Mouse (Mus musculus) forebrain, embryonic 14.5 days (tissue): ENCODE measurements around the gene Itih2. TPM values are rescaled to one million over a fixed set of nuclear protein-coding genes. Genes with fewer than 3 reads are reported as not detected.

Experiments
- ATAC-seq: fragments of 200-750 bp; cut with Nextera tagmentation; 2 replicates; pipeline ENCODE4 v1.8.0; 2017; ENCODE audit warnings: mild to moderate bottlenecking, moderate library complexity
- DNase-seq: peaks from one replicate; pipeline ENCODE4 v3.0.0-alpha.2; 2015; ENCODE audit warnings: low spot score
- H3K27ac ChIP-seq: fragments of 300-500 bp; sonication (generic); 2 replicates; pipeline ENCODE4 v1.5.1; 2014; ENCODE audit warnings: low read depth, mild to moderate bottlenecking, control low read depth, low read length, moderate library complexity
- H3K27me3 ChIP-seq: fragments of 300-500 bp; sonication (generic); replicated peaks from 2 replicates; pipeline ENCODE4 v1.6.1; 2014; ENCODE audit warnings: low read length, control low read depth, mixed read lengths; ENCODE audit not compliant: control insufficient read depth, insufficient read depth
- H3K36me3 ChIP-seq: fragments of 300-500 bp; sonication (generic); 2 replicates; pipeline ENCODE4 v1.6.1; 2014; ENCODE audit warnings: low read length, control low read depth; ENCODE audit not compliant: control insufficient read depth, insufficient read depth
- H3K4me1 ChIP-seq: fragments of 300-500 bp; sonication (generic); 2 replicates; pipeline ENCODE4 v1.6.1; 2014; ENCODE audit warnings: antibody characterized with exemption, low read length, control low read depth; ENCODE audit not compliant: control insufficient read depth, insufficient read depth
- H3K4me2 ChIP-seq: fragments of 300-500 bp; sonication (generic); 2 replicates; pipeline ENCODE4 v1.6.1; 2014; ENCODE audit warnings: mild to moderate bottlenecking, control low read depth, low read length
- H3K4me3 ChIP-seq: fragments of 300-500 bp; sonication (generic); 2 replicates; pipeline ENCODE4 v1.5.1; 2014; ENCODE audit warnings: low read depth, low read length, control low read depth
- H3K9ac ChIP-seq: fragments of 300-500 bp; sonication (generic); 2 replicates; pipeline ENCODE4 v1.6.1; 2014; ENCODE audit warnings: mild to moderate bottlenecking, low read length, control low read depth, moderate library complexity
- H3K9me3 ChIP-seq: fragments of 300-500 bp; sonication (generic); replicated peaks from 2 replicates; pipeline ENCODE4 v1.6.1; 2016; ENCODE audit warnings: low read length, control low read depth, mixed read lengths; ENCODE audit not compliant: control insufficient read depth
- WGBS: fragments of 180-500 bp; shearing (Covaris S2); extraction: QIAGEN DNeasy Blood & Tissue Kit; methylation state at CpG from one replicate; pipeline ENCODE4 v1.1.7; 2014; 5-methylcytosine and 5-hydroxymethylcytosine counted together
- polyA plus RNA-seq: library from polyadenylated mRNA; unstranded; fragments of >200 nt; fragmentation: Nextera tagmentation; extraction: Ambion mirVana; gene quantifications from 2 replicates; pipeline ENCODE4 v1.2.1, GENCODE M21; 2014

Itih2 gene
- polyA plus RNA-seq, 1 experiment from 2014 or later = 1.4 TPM

DNA sequence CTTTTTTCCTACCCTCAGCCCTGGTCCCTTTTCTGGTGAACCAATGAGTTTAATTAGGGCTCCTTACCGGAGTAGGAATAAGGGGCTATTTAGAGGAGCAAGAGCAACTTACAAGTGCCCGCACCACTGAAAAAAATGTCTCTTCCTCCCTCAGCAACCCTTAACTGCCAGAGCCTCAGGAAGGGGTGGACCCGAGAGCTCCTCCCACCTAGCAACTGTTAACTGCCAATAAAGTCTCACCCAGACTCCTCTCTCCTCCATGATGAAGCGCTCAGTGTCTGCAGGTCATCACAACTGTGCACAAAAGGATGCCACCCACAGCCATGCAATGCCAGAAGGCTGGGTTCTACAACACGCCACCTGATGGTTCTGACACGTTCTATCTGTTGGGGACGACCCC, 59.4 kb downstream of the Itih2 start:
- Histone ChIP-seq H3K36me3 (peaks cover 18% of the 10 kb centered on the region), H3K4me3 (no peak overlapping the region), H3K27me3 (no peaks in the 10 kb centered on the region), H3K4me2 (no peak overlapping the region), H3K27ac (no peak overlapping the region), H3K4me1 (no peaks in the 10 kb centered on the region), H3K9ac (no peak overlapping the region), H3K9me3 (no peaks in the 10 kb centered on the region)
- no peak for ATAC-seq
- DNase-seq = no peak
- WGBS = 92% methylated on average over 7 of the region's 7 CpGs

DNA sequence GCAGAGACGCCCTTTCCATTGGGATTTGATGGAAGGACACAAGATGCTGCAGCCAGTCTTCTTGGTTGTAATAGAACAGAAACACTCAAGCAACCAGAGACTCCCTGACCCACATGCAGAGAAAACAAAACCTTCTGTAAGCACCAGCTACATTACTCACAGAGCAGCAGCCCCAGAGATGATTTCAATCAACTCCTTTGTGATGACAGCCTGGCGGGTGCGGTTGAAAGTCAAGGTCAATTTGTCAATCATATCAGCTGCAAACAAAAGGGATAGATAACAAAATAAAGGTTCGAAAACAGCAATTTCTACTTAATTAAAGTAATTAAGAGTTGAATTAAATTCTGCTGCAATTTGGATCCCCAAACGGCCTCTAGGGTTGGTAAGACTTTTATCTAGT, 72.4 kb downstream of the Itih2 start:
- no peaks in the 10 kb centered on the region for H3K4me1 ChIP-seq
- DNase-seq (no peak), ATAC-seq (no peak)
- no peak overlapping the region for H3K27ac ChIP-seq
- H3K9ac ChIP-seq = no peak overlapping the region
- H3K36me3 ChIP-seq = peaks cover 89% of the 10 kb centered on the region
- WGBS = 84% methylated on average over 5 of the region's 5 CpGs
- no peak overlapping the region for H3K4me3 ChIP-seq
- no peaks in the 10 kb centered on the region for H3K9me3 ChIP-seq
- no peak overlapping the region for H3K4me2 ChIP-seq
- H3K27me3 ChIP-seq = no peaks in the 10 kb centered on the region

DNA sequence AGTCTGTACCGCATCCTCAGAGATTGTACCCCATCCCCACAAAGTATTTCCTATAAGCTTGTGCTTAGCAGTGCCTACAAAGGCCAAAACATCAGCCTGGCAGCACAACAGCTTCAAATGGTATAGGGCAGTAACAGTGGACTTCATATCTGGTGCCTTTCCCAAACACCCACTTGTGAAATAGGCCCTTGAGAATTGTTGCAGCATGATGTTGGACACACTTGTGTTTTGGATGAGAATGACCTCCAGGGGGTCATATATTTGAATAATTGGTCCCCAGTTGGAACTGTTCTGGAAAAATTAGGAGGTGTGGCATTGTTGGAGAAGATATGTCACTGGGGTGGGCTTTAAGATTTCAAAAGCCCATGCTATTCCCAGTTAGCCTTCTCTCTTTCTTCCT, 79.2 kb downstream of the Itih2 start:
- H3K4me2 ChIP-seq = no peak overlapping the region
- DNase-seq (no peak), ATAC-seq (no peak)
- H3K9me3 ChIP-seq = no peaks in the 10 kb centered on the region
- peaks cover 10% of the 10 kb centered on the region for H3K4me1 ChIP-seq
- no peak overlapping the region for H3K4me3 ChIP-seq
- no peak overlapping the region for H3K9ac ChIP-seq
- no peaks in the 10 kb centered on the region for H3K27me3 ChIP-seq
- H3K36me3 ChIP-seq = peaks cover 30% of the 10 kb centered on the region
- WGBS = 100% methylated on average over 1 of the region's 1 CpGs
- H3K27ac ChIP-seq = no peak overlapping the region

DNA sequence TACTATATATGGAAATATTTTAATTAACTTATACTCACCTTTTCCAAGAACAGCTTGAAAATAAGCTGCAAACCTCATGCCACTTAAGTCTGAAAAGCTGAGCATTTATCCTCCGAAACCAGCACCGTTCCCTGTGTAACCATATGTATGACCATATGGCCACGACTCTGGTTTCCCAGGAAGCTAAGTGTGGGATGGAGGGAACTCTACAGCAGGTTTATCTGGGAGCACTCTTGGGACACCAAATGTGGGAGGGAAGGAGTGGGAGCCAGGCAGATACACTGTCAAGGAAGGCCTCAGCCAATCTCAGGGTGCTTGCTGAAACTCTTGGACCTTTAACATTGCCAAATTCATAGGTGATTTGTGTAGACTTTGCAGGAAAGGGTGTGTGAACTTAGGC, 80.3 kb downstream of the Itih2 start:
- H3K9ac ChIP-seq = no peak overlapping the region
- DNase-seq (peak; percentile 30), ATAC-seq (no peak)
- no peaks in the 10 kb centered on the region for H3K27me3 ChIP-seq
- H3K36me3 ChIP-seq = peaks cover 21% of the 10 kb centered on the region
- H3K4me1 ChIP-seq = peaks cover 10% of the 10 kb centered on the region
- H3K9me3 ChIP-seq = no peaks in the 10 kb centered on the region
- no peak overlapping the region for H3K4me3 ChIP-seq
- H3K4me2 ChIP-seq = no peak overlapping the region
- 78% methylated on average over 3 of the region's 3 CpGs for WGBS
- H3K27ac ChIP-seq = no peak overlapping the region

DNA sequence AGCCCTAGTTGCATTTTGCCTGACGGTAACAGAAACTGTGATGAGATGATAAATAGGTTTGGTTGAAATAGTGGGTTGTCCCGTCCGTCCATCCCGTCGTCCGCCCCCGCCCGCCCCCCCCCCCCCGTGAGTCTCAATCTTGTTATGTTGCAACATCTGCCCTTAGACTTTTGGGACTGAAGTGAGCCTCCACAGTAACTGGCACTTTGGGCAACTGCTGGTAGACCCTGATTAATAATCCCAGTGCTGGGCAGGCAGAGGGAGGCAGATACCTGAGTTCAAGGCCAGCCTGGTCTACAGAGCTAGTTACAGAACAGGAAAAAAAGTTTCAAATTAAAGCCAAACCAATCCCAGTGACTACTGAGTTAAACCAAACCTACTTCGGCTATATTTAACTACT, 81.7 kb downstream of the Itih2 start:
- peak overlapping the region; percentile 91 for H3K4me3 ChIP-seq
- DNase-seq (no peak), ATAC-seq (no peak)
- peaks cover 7% of the 10 kb centered on the region for H3K36me3 ChIP-seq
- H3K4me1 ChIP-seq = peaks cover 10% of the 10 kb centered on the region
- peak overlapping the region; percentile 49 for H3K9ac ChIP-seq
- no peaks in the 10 kb centered on the region for H3K9me3 ChIP-seq
- no peak overlapping the region for H3K27ac ChIP-seq
- H3K27me3 ChIP-seq = no peaks in the 10 kb centered on the region
- 18% methylated on average over 10 of the region's 10 CpGs for WGBS
- peak overlapping the region; percentile 66 for H3K4me2 ChIP-seq

DNA sequence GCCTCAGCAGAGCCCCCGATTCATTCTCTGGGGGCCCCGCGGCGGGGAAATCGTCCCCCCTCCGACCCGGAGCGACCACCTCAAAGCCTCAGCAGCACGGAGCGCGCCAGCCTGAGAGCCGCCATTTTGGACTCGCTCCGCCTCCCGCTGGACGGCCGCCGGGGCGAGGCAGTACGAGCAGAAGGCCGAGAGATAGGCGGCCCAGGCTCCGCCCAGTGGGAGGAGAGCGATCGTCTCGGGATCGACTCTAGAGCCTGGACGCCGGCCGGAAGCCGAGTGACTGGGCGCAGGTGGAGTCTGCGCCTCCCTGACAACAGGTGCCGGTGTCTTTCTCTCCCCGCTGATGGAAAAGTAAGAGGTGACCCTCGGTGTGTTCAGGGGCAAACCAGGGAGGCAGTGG, 82.7 kb downstream of the Itih2 start, which contains the start of gene Taf3:
Gene Taf3, minus strand, starts transcription at position 136 of the 400 bp plus-strand sequence.
- WGBS = under 1% methylated on average over 36 of the region's 36 CpGs
- H3K9ac ChIP-seq = peak within 1 kb of the TSS; percentile 81
- DNase-seq (peak; percentile 97), ATAC-seq (peak; percentile 95)
- no peaks in the 10 kb centered on the region for H3K27me3 ChIP-seq
- H3K27ac ChIP-seq = peak within 1 kb of the TSS; percentile 27; the same call in 1 of the 2 replicates
- no peaks in the 10 kb centered on the region for H3K9me3 ChIP-seq
- peak within 1 kb of the TSS; percentile 91 for H3K4me3 ChIP-seq
- no peaks in the 10 kb centered on the region for H3K36me3 ChIP-seq
- peak within 1 kb of the TSS; percentile 84 for H3K4me2 ChIP-seq
- H3K4me1 ChIP-seq = peaks cover 10% of the 10 kb centered on the region

DNA sequence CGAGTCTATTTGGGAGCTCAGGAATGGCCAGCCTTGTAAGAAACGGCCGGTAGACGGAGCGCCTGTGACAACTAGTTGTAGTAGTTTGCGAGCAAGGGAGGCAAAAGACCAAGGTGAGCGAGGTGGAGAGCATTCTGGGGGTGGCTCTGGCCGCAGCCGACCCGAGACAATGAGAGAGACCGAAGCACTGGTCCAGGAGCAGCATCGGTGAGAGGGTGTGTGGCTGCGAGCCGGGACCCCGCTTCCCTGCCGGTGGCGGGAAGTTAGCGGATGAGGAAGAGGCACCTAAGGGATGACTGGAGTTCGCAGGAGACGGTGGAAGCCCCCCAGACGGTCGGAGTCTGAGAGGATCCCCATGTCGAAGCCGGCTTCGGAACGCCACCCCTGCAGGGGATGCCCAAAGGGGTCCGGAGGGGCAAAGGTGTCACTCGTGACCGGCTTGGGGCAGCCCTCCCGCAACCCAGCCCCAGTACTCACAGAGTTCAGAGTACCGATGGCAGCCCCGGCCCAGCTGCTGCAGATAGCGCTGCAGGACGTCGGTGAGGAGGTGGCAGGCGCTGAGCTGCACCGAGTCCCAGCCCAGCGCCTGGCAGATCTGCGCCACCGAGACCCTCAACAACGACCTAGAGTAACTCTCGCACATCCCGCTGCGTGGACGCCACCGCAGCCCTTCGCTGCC, 83.3 kb downstream of the Itih2 start:
- Histone ChIP-seq H3K4me2 (peak overlapping the region; percentile 84), H3K9ac (peak overlapping the region; percentile 81), H3K4me3 (peak overlapping the region; percentile 91), H3K27me3 (no peaks in the 10 kb centered on the region), H3K36me3 (no peaks in the 10 kb centered on the region), H3K4me1 (peaks cover 10% of the 10 kb centered on the region), H3K9me3 (no peaks in the 10 kb centered on the region), H3K27ac (peak overlapping the region; percentile 27; the same call in 1 of the 2 replicates)
- WGBS = under 1% methylated on average over 46 of the region's 47 CpGs
- ATAC-seq (peak; percentile 75), DNase-seq (peak; percentile 54)

Other genes starting within 250 kb of the Itih2 start
- 0.24 TPM in 1 of 2 replicates, not detected in the other for gene 9230102O04Rik, start 241.9 kb downstream of the Itih2 start, polyA plus RNA-seq
- 1.4 and 2.2 TPM in 2 replicates for gene Gata3, start 241.4 kb downstream of the Itih2 start, polyA plus RNA-seq
- 10.9 and 13.2 TPM in 2 replicates for gene Taf3, start 82.8 kb downstream of the Itih2 start, polyA plus RNA-seq
- 639 and 699 TPM in 2 replicates for gene Atp5c1, start 50.9 kb downstream of the Itih2 start, polyA plus RNA-seq
- 36.7 and 39.5 TPM in 2 replicates for gene Kin, start 50.8 kb downstream of the Itih2 start, polyA plus RNA-seq
- 3.4 and 5.8 TPM in 2 replicates for gene Itih5, start 22.2 kb upstream of the Itih2 start, polyA plus RNA-seq
- gene Sfmbt2, start 239.1 kb upstream of the Itih2 start, polyA plus RNA-seq = 1.8 and 2.2 TPM in 2 replicates